Mouse (Mus musculus) bone marrow, adult 2 months (tissue): ENCODE measurements at regions not wholly inside any gene's neighbourhood (a gene's known extent, or its start where the extent isn't known, plus 50 kb on each side); places are given as distances from the start of the nearest gene placed in this dataset.

Experiments used
- H3K27ac ChIP-seq: fragments of 200-500 bp; 2 replicates; pipeline ENCODE4 v1.5.1; 2012; ENCODE audit warnings: low read depth, mild to moderate bottlenecking, control low read depth, inconsistent platforms, low read length; ENCODE audit not compliant: control insufficient read depth, poor library complexity, insufficient read depth
- H3K4me1 ChIP-seq: fragments of 200-500 bp; 2 replicates; pipeline ENCODE4 v1.6.1; 2011; ENCODE audit warnings: low read length; ENCODE audit not compliant: control insufficient read depth, insufficient read depth
- H3K4me3 ChIP-seq: fragments of 200-500 bp; replicated peaks from 2 replicates; pipeline ENCODE3; 2011; ENCODE audit warnings: mild to moderate bottlenecking, low read depth, low read length, control low read depth; ENCODE audit not compliant: control insufficient read depth
- CTCF ChIP-seq: fragments of 200-500 bp; IDR thresholded peaks from 2 replicates; pipeline ENCODE4 v1.5.1; 2011; ENCODE audit warnings: low read length, control low read depth; ENCODE audit not compliant: control insufficient read depth, insufficient read depth
- POLR2A ChIP-seq: fragments of 200-500 bp; IDR thresholded peaks from 2 replicates; pipeline ENCODE4 v1.6.1; 2011; ENCODE audit warnings: low read depth, mild to moderate bottlenecking, control low read depth, low read length, borderline replicate concordance; ENCODE audit not compliant: control insufficient read depth
- WGBS: fragments of 180-500 bp; shearing (Covaris S2); methylation state at CpG from one replicate; pipeline ENCODE4 v1.1.7; 2018; 5-methylcytosine and 5-hydroxymethylcytosine counted together

DNA sequence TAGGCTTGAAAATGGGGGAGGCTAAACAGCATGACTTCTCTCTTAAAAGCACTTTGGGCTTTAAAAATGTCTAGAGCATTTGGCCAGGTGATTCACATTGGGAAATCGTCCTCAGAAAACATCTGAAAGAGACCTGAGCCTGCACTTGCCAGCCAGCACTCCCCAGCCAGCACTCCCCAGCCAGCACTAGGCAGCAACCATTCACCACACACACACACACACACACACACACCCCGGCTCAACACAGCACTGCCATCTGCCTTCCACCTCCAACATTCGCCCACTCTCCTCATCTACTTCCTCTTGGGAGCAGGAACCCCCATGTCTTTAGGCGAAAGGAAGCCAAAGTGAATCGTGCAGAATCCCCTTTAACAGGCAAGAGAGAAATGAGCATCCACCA is 85.4 kb downstream of the Atp23 start:
- WGBS, result 24% methylated on average over 5 of the region's 5 CpGs
- TF ChIP-seq POLR2A, result no peak
- no peak for TF ChIP-seq CTCF
- H3K27ac ChIP-seq, result no peak overlapping the region
- H3K4me1 ChIP-seq, result no peaks in the 10 kb centered on the region; the same call in 1 of the 2 replicates
- H3K4me3 ChIP-seq, result no peak overlapping the region

DNA sequence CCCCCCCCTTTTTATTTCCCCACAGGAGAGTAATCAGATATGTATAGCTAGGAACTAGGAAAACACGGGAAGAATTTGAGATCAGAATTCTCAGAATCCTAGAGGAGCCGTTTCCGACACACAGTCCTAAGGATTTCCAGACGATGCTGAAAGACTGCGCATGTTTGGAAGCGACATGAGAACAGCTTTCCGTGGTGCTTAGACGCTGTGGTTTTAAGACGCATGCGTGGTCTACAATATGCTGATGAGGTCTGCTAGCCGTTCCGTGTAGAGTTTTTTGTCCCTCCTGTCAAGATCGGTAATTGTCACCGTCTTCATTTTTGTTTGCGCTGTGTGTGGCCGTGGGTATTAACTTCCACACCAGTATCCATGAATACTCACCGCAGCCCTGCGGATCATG is 86.2 kb downstream of the Atp23 start:
- H3K4me3 ChIP-seq, result no peak overlapping the region
- WGBS, result 90% methylated on average over 18 of the region's 18 CpGs
- H3K27ac ChIP-seq, result no peak overlapping the region
- no peak for TF ChIP-seq POLR2A
- TF ChIP-seq CTCF, result no peak
- H3K4me1 ChIP-seq, result no peaks in the 10 kb centered on the region; the same call in 1 of the 2 replicates

DNA sequence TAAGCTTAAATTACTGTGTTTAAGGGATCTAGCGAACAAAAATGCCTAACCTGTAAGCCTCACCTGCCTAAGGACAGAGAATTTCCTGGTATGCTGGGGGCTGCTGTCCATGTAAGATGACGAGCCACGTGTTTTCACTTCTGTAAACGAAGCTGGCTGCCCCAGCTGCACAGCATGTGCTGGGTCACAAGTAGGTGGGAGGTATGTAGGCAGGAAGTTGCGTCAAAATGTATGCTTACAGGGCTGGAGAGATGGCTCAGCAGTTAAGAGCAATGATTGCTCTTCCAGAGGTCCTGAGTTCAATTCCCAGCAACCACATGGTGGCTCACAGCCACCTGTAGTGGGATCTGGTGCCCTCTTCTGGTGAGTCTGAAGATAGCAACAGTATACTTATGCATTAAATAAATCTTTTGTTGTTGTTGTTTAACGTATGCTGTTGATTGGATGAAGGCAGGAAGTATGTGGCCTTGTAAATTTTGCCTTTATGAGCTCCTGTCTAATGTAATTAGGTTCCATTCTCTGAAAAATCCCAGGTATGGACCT is 88.0 kb downstream of the Atp23 start:
- WGBS, result 50% methylated on average over 6 of the region's 6 CpGs
- Histone ChIP-seq H3K4me1 (no peaks in the 10 kb centered on the region; the same call in 1 of the 2 replicates), H3K4me3 (no peak overlapping the region), H3K27ac (no peak overlapping the region)
- TF ChIP-seq CTCF (peak; percentile 6; the same call in 1 of the 2 replicates), POLR2A (no peak)

DNA sequence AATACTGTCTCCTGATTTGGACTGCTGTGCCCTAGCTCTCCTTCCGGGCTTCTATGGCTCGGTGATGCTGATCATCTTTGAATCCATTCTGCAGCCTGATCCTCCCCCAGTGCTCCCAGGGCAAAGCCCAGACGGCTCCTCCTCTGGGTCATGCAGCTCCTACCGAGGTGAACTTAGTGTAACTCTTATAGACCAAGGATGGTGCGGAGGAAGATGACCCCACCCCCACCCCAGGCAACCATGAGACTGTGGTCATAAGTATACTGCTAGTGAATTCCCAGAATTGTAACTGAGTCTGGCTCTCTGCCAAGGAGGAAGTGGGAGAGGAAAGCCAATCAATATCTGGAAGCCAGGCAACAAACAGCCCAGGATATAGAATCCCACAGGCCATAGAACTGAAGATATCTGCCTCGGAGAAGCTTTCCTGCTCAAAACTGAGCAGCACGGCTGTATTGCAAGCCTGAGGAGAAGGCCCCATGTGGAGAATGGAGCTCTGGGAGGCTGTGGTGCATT is 88.9 kb downstream of the Atp23 start:
- Histone ChIP-seq H3K4me3 (no peak overlapping the region), H3K4me1 (no peaks in the 10 kb centered on the region; the same call in 1 of the 2 replicates), H3K27ac (no peak overlapping the region)
- no peak for TF ChIP-seq POLR2A
- WGBS, result 66% methylated on average over 7 of the region's 7 CpGs

DNA sequence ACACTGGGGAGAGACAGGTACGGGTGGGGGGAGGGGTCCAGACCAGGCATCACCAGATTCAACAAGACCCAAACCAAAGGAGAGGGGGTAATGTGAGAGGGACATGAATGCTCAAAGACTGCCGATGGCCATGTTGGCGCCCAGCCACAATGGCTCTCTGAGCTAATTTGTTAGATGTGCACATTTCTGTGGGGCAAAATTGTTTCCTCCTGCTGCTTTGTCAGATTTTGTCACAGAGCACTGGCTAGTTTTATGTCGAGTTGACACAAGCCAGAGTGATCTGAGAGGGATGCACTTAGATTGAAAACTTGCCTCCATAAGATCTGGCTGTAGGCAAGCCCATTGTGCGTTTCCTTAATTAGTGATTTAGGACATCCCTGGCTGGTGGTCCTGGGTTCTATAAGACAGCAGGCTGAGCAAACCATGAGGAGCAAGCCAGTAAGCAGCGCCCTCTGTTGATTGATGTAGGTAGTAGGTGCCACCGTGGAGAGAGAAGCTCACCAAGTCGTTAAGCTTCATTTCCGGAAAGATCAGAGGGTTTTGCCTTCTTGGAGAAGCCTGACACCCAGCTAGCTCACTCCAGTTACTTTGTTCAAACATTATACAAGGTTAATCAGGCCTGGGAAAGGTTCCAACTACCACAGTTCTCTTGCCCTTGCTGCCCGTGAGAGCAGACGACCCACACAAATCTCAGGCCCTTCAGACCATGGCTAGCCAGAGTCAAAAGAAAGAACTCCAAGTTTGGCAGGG is 90.6 kb downstream of the Atp23 start:
- H3K4me3 ChIP-seq, result no peak overlapping the region
- 70% methylated on average over 11 of the region's 11 CpGs for WGBS
- TF ChIP-seq POLR2A (no peak), CTCF (peak; percentile 14; the same call in 1 of the 2 replicates)

DNA sequence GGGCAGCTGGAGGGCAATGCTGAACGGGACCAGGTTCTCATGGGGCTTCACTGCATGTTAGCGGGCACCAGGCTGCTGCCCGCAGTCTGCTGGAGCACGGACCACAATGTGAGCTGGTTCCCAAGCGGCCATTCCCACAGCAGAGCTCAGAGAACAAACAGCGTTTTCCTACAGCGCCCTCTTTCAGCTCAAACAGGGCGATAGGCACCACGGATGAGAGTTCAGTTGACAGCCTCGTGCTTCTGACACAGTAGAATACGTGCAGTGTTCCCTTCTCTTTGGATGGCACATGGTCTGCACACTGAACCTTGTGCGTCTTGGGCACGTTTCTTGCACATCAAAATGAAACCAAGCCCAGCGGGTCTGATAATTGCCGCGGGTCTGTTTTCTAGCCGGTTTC is 91.6 kb downstream of the Atp23 start:
- WGBS, result 62% methylated on average over 17 of the region's 17 CpGs
- Histone ChIP-seq H3K27ac (no peak overlapping the region), H3K4me1 (no peaks in the 10 kb centered on the region), H3K4me3 (peak overlapping the region; percentile 22)
- TF ChIP-seq CTCF, result no peak
- TF ChIP-seq POLR2A, result no peak

More for the DNA sequence above, 90.6 kb downstream of the Atp23 start:
- Histone ChIP-seq H3K4me1 (no peaks in the 10 kb centered on the region; the same call in 1 of the 2 replicates), H3K27ac (no peak overlapping the region)

DNA sequence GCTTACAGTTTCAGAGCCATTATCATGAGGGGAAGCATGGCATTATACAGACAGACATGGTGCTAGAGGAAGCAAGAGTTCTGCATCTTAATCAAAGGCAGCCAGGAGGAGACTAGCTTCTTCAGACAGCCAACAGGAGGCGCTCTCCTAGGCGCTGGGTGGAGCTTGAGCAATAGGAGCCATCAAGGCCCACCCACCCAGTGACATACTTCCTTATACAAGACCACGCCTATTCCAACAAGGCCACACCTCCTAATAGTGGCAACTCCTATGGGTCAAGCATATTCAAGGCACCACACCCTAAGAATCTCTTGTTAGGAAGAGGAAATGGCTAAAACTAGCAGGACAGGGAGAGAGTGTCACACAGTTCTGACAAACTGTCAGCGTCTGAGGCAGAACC is 94.3 kb downstream of the Atp23 start:
- TF ChIP-seq POLR2A (no peak), CTCF (no peak)
- no peak overlapping the region for H3K4me3 ChIP-seq
- no peak overlapping the region for H3K27ac ChIP-seq
- 86% methylated on average over 4 of the region's 4 CpGs for WGBS
- H3K4me1 ChIP-seq, result no peaks in the 10 kb centered on the region

DNA sequence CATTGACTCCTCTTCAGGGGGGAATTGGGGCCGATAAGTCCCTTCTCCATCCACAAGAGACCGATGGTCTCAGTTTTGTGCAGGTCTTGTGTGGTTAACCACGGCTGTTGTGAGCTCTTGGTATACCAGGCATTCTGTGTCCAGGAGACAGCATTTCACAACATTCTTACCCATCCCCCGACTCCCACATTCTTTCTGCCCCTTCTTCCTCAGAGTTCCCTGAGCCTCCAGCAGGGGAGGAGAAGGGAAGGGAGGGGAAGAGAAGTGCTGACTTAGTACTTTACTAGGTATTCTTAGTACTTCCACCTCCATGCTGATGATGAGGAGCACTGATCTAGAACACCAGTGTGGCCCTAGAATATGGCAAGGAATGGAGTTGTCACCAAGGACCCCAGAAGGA is 98.4 kb downstream of the Atp23 start:
- Histone ChIP-seq H3K4me1 (no peaks in the 10 kb centered on the region; the same call in none of the 2 replicates), H3K27ac (no peak overlapping the region), H3K4me3 (no peak overlapping the region)
- TF ChIP-seq CTCF, result no peak
- no peak for TF ChIP-seq POLR2A
- WGBS, result 22% methylated on average over 4 of the region's 4 CpGs

DNA sequence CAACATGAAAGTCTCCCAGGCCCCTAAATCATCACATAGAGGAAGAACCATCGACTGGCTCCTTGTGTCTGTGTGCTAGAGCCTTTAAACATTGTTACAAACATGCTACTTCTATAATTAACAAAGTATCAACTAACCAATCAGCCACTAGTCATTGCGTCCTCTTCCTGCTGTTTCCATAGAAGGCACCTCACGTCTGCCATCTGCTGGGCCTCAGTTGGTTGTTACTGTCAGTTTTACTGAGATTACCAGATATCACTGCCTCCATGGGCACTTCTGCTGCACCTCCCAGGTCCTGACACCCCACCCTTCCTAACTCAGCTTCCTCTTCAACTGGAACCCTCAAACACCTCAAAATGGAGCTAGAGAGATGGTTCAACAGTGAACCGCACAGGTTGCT is 101.8 kb downstream of the Atp23 start:
- 48% methylated on average over 4 of the region's 4 CpGs for whole genome bisulfite sequencing
- no peaks in the 10 kb centered on the region; the same call in none of the 2 replicates for H3K4me1 ChIP-seq
- no peak overlapping the region for H3K27ac ChIP-seq
- H3K4me3 ChIP-seq, result no peak overlapping the region
- TF ChIP-seq CTCF (no peak), POLR2A (no peak)
